Mouse (Mus musculus) embryo, embryonic 9.5 days (tissue): ENCODE measurements at regions not wholly inside any gene's neighbourhood (a gene's known extent, or its start where the extent isn't known, plus 50 kb on each side); places are given as distances from the start of the nearest gene placed in this dataset.

ENCODE experiments used
- DNase-seq: peaks from one replicate; pipeline ENCODE4 v3.0.0-alpha.2; 2017; ENCODE audit errors: extremely low spot score

GRCm38 (mm10) chr10:84183239-84183638 lies 257.2 kb downstream of the Nuak1 start:
- DNase-seq, result no peak

- no peak for DNase-seq
Measured at GRCm38 (mm10) chr10:84186466-84186865, 253.9 kb downstream of the Nuak1 start.

DNA sequence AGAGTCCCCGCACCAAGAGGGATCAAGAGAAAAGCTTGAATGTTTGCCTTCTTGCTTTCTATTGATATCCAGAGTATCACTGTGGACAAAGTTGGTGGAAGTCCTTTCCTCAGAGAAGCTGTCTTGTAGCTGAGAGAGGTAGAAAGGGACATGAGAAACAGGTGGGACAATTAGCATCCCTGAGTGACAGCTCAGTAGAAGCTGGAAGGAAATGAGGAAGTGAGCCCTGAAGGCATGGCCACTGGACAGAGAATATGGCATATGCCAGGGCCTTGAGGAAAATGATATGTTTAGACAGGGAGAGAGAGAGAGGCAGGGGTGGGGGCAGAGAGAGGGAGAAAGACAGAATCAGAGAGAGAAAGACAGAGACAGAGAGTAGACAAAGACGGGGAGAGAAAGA lies 241.4 kb downstream of the Nuak1 start:
- DNase-seq, result no peak

- no peak for DNase-seq
Measured at GRCm38 (mm10) chr10:84201785-84202184, 238.6 kb downstream of the Nuak1 start.

- no peak for DNase-seq
Measured at GRCm38 (mm10) chr10:84212096-84212785, 228.2 kb downstream of the Nuak1 start.

DNA sequence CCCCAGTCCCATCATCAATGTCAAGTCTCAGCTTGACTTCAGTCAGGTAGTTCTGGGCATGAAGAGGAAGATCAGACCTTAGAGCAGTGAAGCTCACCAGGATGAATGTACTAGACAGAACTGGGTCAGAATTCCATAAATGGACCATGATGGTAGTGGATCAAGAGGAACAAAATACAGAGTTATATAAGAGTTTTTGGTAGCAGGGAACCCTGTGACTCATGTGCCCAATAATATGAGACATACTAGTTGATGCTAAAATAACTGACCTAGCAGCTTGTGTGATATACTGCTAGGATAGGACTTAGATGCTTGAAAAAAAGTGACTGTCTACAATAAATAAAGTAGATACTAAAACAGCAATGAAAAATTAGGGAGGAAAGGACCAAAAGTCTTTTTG lies 225.6 kb downstream of the Nuak1 start:
- no peak for DNase-seq

GRCm38 (mm10) chr10:84229224-84229921 lies 211.0 kb downstream of the Nuak1 start:
- DNase-seq, result no peak

DNA sequence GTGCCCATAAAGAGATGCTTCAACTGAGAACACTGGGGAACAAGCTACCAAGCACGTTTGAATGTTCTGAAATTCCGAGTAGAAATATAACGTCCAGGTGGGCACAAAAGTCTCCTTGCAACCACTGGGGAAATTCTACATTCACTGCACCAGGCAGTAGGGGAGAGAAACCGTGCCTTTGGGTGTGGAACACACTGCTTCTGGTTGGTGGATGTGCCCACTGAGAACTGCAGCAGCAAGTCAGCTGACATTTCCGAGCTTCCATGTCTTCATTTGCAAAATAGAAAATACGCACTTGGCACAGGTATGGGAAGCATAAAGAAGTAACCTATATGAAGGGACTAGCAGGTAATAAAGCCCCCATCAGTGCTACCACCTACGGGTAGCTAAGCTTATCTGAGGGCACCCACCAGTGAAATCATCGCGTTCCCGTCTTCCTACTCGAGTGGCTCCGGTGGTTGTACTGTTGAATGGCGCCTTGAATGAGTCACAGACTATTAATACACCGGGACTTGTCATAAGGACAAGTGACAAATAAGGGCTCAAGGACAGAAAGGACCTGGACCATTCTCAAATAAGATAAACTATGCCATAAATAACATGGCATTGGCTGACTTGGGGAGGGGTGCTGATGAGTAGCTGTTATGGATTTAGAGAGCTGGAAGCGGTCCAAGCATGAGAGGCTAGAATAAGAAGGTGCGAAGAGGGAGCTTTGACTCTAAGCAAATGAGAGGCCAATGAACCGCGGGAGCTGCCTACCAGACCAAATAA lies 210.2 kb downstream of the Nuak1 start:
- DNase-seq, result no peak

DNA sequence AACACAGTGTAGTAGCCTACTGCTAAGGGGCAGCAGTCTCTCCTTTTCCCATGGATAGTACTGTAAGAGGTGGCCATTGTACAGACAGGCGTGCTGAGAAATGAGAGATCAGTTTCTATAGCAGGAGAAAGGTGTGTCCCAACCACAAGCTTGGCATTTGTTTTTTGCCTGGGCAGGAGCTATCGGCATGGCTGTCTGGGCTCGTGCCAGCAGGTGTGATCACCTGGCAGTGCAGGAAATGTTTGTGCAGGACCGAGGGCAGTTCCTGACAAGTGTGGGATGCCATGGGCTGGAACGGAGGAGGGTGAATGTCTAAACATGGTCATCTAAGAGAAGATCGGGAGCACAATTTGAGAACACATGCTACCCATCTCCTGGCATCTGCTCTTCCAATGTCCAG lies 205.4 kb downstream of the Nuak1 start:
- no peak for DNase-seq

DNA sequence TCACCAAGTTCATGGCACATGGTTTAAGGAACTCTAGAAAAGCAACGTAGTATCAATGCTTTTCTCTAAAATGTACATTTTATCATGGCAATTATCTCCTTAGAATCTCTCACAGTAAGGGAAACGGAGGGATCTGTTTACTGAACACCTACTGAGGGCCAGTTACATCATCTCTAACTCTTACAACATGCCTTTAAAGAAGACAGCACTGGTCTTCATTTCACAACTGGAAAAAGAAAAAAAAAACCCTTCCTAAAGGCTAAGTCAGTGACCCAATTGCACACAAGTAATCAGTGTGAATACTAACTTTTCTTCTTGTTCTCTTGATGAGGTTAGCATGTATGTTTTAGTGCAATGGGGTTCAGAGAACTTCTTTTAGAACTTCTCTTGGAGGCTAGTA lies 204.2 kb downstream of the Nuak1 start:
- no peak for DNase-seq

DNA sequence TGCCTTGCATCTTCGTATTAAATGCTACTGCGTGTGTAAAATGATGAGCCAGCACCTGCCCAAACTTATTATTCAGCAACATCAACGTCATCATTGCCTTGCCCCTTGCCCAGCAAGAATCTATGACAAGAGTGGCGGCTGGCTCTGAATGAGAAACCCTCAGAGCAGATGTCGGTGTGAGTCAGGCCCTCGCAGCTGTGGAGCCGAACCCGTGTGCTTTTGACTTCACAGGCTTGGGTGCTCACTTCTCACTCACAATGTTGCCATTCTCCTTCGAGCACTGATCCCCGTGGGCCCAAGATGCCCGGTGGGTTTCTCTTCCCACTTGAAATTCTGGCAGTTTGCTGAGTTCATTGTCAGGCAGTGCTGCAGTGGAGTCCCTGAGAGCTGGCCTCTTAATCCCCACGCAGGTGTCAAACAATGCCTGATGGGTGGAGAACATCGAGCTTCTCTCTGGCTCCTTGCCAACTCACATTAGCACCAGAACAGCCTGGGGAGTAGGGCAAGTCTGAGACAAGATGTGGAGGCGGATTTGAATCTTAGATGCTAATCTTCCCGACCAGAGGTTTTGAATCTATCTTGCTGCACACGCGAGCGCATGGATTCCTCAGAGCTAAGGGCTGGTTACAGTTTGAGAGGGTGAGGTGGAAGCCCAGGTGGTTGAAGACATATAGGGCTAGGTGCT lies 202.0 kb downstream of the Nuak1 start:
- DNase-seq, result no peak

DNA sequence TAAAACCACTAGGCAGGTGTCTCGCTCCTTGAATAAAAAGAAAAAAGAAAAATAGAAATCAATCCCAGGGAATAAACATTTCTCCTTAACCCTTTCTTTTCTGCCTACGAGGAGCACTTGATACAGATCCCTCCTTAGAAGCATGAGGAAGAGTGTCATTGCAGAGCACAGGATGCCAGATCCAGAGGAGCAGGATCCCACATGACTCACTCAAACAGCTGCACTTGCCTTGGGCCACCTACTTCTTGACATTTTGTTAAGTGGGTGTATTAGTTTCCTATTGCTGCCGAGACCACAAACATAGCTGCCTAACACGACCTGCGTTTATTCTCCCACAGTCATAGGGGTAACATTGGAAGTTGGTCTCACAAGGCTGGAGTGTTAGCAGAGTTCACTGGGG lies 197.1 kb downstream of the Nuak1 start:
- no peak for DNase-seq

DNA sequence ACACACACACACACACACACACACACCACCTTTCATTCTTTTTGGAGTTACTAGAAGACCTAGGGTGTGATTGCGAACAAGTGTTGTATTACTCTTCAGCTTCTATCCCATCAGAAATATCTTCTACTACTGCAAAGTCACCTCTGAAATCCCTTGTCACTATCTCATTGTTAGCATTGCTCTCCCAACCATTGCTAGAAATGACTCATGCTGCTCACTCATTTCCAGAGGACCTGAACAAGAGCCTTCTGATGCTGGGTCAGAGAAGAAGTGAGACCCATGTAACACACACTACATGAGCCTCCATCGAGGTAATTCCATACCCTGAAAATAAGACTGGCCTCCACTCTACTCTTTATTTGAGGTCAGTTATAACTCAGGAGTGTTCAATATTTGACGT lies 191.1 kb downstream of the Nuak1 start:
- no peak for DNase-seq

DNA sequence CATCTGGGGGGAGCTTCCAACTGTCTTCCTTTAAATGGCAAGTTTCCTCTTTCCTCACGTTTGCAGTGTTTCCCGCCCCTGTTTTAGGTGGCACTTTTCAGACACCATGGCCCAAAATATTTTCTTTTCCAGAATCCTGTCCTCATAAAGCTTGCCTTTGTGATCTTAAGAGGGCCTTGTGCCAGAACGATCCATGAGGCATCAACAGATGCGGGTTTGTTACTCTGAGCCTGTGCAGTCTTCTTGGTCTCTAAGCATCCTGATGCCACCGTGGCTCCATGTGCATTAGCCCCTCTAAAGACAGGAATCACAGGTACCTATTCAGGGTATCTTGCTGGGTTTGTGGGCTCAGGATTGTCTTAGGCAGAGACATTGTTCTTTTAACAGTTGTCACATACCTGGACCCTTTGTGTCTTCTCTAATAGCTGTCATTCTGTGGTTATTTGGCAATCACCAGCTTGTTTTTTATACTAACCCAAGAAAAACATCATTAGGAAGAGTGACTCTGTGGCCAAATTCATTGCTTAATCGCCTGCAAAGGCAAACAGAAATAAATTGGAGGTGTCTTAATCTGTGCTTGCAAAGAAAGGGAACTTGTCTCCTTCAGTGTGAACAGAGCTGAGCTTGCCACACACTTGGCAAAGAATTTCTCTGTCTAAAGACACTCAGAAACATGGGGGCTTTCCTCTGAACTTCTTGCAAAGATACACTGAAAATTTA lies 179.3 kb downstream of the Nuak1 start:
- no peak for DNase-seq

DNA sequence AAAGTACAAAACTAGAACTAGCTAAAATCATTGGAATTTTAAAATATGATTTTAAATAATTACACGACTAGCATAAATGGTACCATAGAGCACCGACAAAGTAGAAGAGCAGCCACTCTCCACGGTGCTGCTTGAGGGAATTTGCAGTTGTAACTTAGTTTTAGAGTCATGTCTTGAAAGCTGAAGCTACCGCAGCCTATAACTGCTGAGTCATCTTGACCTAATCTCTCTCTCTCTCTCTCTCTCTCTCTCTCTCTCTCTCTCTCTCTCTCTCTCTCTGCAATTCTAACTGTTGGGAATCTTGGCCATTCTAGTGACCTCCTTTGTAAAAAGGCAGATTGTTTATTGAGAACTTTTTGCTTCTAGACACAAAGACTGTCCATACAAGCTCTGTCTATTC lies 177.5 kb downstream of the Nuak1 start:
- DNase-seq, result no peak

DNA sequence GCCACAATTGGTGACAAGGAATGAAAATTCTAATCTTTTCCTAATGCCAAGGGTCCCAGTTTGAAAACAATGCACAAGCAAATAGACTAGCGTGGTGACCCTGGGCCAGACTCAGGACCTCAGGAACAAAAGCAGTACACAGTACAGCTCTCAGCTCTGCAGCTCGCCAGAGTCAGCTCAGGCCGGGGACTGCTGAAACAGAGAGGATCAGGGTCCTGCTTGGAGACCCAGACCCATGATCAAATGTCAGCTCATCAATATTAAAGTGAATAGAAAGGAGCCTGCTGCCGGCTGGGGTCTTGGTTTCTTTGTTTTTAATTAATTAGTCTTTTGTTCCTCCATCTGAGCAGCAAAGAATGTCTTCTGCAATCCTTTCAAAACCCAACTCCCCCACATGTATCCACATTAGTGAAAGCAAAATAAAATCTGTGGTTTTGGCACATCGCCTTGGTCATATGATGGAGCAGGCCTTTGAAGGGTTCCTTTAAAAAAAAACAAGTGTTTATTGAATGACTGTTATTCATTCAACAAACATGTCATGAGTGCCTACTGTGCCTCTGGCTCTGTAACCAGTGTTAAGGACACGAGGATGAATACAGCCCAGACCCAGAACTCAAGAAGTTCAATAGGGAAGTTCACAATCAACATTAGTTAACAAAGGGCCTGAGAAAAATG lies 154.4 kb downstream of the Nuak1 start:
- no peak for DNase-seq

- DNase-seq, result no peak
Measured at GRCm38 (mm10) chr10:84294422-84294821, 146.0 kb downstream of the Nuak1 start.

DNA sequence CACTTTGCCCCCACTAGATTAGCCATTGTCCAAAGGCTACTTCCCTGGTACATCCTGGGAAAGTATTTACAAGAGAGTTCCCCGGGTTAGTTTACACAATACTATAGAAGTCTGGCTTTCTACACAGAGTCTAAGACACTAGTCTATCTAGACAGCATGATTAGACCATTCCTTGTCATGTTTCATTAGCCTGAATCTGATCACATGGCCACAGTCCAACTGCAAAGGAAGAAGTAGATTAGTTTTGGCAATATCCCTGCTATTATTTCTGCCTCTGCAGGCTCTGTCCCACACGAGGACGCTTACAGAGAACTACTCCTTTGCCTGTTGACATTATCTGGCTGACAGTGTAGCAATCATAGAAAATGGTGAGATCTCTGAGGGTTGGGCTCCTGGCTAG lies 144.2 kb downstream of the Nuak1 start:
- no peak for DNase-seq

DNA sequence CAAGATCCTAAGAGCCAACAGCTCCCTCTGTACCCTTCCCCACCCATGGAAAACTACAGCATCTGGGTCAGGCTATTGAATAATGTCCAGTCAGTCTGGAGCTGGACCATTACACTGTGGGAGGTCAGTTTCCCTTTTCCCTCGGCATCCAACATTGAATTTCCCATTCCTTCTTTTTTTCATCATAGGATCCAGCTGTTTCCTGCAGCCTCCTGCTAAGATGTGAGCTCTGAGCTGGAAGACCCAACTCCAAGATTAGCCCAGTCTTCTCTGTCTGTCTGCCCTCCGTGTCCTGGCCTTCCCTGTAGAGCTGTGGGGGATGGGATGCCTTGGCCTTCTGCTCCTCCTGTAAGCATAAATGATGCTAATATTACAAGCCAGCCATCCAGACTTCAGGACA lies 138.8 kb downstream of the Nuak1 start:
- DNase-seq, result no peak

DNA sequence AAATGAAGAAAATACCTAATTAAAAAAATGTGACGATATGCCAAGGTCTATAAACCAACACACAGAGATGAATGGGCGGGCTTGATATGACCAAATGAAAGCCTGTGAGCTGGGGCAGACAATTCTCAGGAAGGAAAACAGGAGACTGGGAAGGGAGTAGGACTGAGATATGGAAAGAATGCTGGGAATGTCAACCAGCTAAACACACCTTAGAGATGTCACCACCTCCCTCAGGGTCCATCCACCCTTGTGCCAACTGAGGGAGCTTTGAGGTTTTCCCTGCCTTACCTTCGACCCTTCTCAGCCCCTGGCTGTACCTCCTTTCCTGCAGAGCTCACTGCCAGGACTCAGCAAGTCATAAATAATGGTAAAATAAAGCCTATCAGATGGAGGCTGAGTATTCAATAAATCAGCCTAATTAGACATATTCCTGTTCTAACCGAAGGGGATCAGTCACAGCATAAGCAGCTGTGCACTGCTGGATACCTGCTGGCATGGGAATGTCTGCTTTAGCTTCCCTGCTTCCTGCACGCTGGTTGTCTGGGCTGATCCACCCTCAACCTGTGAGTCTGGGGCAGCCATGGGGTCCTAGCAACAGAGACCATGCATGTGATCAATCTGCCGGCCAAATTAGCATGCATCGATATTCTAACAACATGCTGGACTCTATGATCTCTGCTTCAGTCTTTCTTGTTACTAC lies 137.4 kb downstream of the Nuak1 start:
- no peak for DNase-seq
